Mouse (Mus musculus): ENCODE results near the gene Stox2. TPM values are rescaled to one million over a fixed set of nuclear protein-coding genes. Genes with fewer than 3 reads are reported as not detected.
A peak's percentile ranks its signal among the peaks of the same experiment; 100 is the strongest.

Gene Stox2
- polyA plus RNA-seq, 1 experiment, result 219 TPM

DNA sequence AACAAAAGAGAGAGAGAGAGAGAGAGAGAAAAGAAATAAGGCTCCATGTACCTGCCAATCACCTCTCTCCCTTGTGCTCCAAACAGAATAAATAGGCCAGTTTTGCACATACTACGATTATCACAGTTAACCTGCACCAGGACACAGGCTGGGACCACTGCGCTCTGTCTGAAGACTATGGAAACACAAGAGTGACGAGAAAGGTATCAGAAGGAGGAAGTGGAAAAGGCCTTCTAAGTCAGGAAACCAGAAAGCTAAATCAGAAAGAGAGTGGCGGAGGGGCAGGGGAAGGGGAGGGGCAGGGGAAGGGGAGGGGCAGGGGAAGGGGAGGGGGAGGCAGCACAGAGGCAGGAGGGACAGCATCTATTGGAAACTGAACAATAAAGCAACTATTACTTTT is 195.3 kb downstream of the Stox2 start:
- Histone ChIP-seq H3K27ac (ENCODE audit: insufficient read depth, low read depth, low read length) (no peak overlapping the region), H3K4me3 (ENCODE audit: insufficient read depth, low read depth, low read length) (no peak overlapping the region), H3K4me1 (ENCODE audit: control insufficient read depth, insufficient read depth, low read length) (peaks cover 13% of the 10 kb centered on the region)
- 84% methylated on average over 3 of the region's 4 CpGs for WGBS
- no peak for TF ChIP-seq POLR2A (IDR thresholded peaks at IDR 0.05; ENCODE audit: insufficient read depth, low read depth, low read length)
- no peak for TF ChIP-seq CTCF (IDR thresholded peaks at IDR 0.05; ENCODE audit: insufficient read depth, low read depth, low read length)

DNA sequence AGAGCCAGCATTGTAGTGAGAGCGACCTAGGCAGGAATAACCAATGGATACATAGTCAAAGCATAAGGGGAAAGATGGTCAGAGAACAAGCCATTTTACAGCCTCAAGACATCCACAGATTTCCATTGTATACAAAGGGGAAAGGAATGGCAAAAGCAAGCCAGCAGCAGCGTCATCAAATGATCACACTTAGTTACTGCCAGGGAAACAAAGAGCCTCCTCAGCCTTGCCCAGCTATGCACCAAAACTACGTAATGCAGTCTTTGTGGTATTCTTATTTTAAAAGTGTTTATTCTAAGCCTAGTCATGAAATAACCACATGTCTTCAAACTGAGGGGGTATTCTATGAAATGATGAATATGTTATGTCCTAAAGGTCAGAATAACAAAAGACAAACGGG is 201.0 kb downstream of the Stox2 start:
- Histone ChIP-seq H3K27ac (ENCODE audit: insufficient read depth, low read depth, low read length) (0 out of 2 replicates have a peak overlapping the region, but pooled peaks have one; percentile 40), H3K4me3 (ENCODE audit: insufficient read depth, low read depth, low read length) (no peak overlapping the region), H3K4me1 (ENCODE audit: control insufficient read depth, insufficient read depth, low read length) (peaks cover 31% of the 10 kb centered on the region)
- TF ChIP-seq POLR2A (IDR thresholded peaks at IDR 0.05; ENCODE audit: insufficient read depth, low read depth, low read length) (no peak), CTCF (IDR thresholded peaks at IDR 0.05; ENCODE audit: insufficient read depth, low read depth, low read length) (no peak)
- WGBS, result 12% methylated on average over 4 of the region's 4 CpGs

GRCm38 (mm10) chr8:47244202-47244601 is 202.0 kb downstream of the Stox2 start:
- peak overlapping the region; percentile 32 for H3K27ac ChIP-seq (ENCODE audit: insufficient read depth, low read depth, low read length)
- TF ChIP-seq POLR2A (IDR thresholded peaks at IDR 0.05; ENCODE audit: insufficient read depth, low read depth, low read length) (no peak), CTCF (IDR thresholded peaks at IDR 0.05; ENCODE audit: insufficient read depth, low read depth, low read length) (no peak)
- H3K4me1 ChIP-seq (ENCODE audit: control insufficient read depth, insufficient read depth, low read length), result peaks cover 33% of the 10 kb centered on the region
- no peak overlapping the region; the same call in 1 of the 2 replicates for H3K4me3 ChIP-seq (ENCODE audit: insufficient read depth, low read depth, low read length)
- WGBS, result 40% methylated on average over 15 of the region's 15 CpGs

DNA sequence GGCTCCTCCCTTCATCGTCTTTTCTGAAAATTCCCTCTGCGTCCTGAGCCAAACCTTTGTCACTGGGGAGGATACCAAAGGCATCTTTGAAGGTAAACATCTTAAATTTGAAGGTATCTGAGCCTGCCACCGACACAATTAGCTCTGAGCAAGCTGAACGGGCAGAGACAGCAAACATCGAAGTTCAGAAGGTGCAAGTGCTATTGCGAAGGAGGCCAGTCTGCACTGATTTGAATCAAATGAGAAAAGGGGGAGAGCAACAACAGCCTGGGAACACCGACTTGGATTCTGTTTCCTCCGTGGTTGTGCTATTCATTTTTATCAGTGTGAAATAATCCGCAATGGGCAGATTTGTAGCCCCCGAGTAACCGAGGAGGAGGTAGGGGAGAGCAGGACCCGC is 202.5 kb downstream of the Stox2 start:
- H3K27ac ChIP-seq (ENCODE audit: insufficient read depth, low read depth, low read length), result peak overlapping the region; percentile 32
- H3K4me3 ChIP-seq (ENCODE audit: insufficient read depth, low read depth, low read length), result peak overlapping the region; percentile 2; the same call in 1 of the 2 replicates
- TF ChIP-seq POLR2A (IDR thresholded peaks at IDR 0.05; ENCODE audit: insufficient read depth, low read depth, low read length) (no peak), CTCF (IDR thresholded peaks at IDR 0.05; ENCODE audit: insufficient read depth, low read depth, low read length) (no peak)
- H3K4me1 ChIP-seq (ENCODE audit: control insufficient read depth, insufficient read depth, low read length), result peaks cover 30% of the 10 kb centered on the region
- 14% methylated on average over 12 of the region's 12 CpGs for WGBS

DNA sequence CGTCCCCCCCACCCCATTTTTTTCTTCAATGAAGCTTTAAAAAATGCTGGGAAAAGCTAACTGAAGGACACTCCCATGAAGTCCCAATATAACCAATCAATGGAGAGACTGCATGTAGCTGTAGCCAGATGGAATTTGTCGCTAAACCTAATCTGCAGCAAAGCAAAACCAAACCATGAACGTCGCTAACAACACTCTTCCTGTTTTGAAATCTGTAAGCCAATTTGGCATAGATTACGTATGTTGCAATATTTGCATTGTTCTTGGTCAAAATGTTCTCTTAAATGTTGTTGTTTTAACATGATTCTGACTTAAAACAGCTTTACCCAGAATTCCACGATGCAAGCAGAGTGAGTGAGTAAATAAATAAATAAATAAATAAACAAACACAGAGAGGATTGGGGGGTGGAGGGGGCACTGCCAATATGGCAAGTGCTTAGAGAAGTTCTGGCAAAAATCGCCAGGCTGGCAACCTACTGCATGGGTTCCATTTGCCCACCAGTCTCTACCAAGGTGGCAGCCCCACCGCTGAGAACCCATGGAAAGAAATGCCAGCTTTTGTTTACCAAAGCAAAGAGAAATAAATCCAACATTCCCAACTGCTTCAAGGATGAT is 203.0 kb downstream of the Stox2 start:
- Histone ChIP-seq H3K4me1 (ENCODE audit: control insufficient read depth, insufficient read depth, low read length) (peaks cover 27% of the 10 kb centered on the region), H3K4me3 (ENCODE audit: insufficient read depth, low read depth, low read length) (peak overlapping the region; percentile 3; the same call in 1 of the 2 replicates), H3K27ac (ENCODE audit: insufficient read depth, low read depth, low read length) (peak overlapping the region; percentile 32)
- 8% methylated on average over 8 of the region's 8 CpGs for WGBS
- no peak for TF ChIP-seq POLR2A (IDR thresholded peaks at IDR 0.05; ENCODE audit: insufficient read depth, low read depth, low read length)
- TF ChIP-seq CTCF (IDR thresholded peaks at IDR 0.05; ENCODE audit: insufficient read depth, low read depth, low read length), result no peak

DNA sequence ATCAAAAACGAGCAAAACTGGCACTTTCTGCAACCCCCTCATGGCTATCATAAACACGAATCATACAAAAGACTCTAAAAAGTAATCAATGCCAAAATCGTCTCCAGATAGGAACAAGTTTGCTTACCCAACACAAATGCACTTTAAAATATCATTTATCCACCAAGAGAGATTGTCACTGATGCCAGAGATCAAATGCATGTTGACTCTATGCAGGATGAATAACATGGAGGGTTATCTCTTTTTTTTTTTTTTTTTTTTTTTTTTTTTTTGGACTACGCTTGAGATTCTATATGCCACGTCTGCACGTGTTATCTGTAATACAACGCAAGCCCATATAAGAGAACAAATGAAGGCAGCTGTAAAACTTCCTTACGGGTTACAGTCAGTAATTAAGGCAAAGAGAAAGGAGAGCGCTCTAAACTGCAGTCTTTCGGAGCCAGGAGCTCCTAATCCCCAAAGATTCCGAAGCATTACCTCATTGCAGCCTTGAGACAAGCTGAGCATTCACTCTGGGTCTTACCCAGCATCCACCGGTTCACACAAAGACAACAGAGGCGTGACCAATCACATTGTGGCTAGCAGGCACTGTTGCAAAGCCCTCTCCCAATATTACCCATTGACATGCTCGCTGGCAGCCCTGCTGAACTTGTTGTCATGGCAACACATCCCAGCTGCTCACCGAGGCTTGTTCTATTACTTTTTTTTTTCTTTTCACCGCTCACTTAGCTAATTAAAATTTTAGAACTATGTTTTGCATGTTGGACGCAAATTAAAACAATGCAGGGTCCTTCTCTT is 203.8 kb downstream of the Stox2 start:
- Histone ChIP-seq H3K4me1 (ENCODE audit: control insufficient read depth, insufficient read depth, low read length) (peaks cover 31% of the 10 kb centered on the region), H3K4me3 (ENCODE audit: insufficient read depth, low read depth, low read length) (peak overlapping the region; percentile 47), H3K27ac (ENCODE audit: insufficient read depth, low read depth, low read length) (peak overlapping the region; percentile 69)
- WGBS, result 5% methylated on average over 17 of the region's 17 CpGs
- no peak for TF ChIP-seq POLR2A (IDR thresholded peaks at IDR 0.05; ENCODE audit: insufficient read depth, low read depth, low read length)
- TF ChIP-seq CTCF (IDR thresholded peaks at IDR 0.05; ENCODE audit: insufficient read depth, low read depth, low read length), result no peak

- TF ChIP-seq POLR2A (IDR thresholded peaks at IDR 0.05; ENCODE audit: insufficient read depth, low read depth, low read length), result no peak
- no peak for TF ChIP-seq CTCF (IDR thresholded peaks at IDR 0.05; ENCODE audit: insufficient read depth, low read depth, low read length)
- Histone ChIP-seq H3K27ac (ENCODE audit: insufficient read depth, low read depth, low read length) (peak overlapping the region; percentile 43), H3K4me1 (ENCODE audit: control insufficient read depth, insufficient read depth, low read length) (peaks cover 35% of the 10 kb centered on the region), H3K4me3 (ENCODE audit: insufficient read depth, low read depth, low read length) (peak overlapping the region; percentile 24)
- WGBS, result 21% methylated on average over 13 of the region's 13 CpGs
Measured at GRCm38 (mm10) chr8:47241421-47242078, 204.6 kb downstream of the Stox2 start.

DNA sequence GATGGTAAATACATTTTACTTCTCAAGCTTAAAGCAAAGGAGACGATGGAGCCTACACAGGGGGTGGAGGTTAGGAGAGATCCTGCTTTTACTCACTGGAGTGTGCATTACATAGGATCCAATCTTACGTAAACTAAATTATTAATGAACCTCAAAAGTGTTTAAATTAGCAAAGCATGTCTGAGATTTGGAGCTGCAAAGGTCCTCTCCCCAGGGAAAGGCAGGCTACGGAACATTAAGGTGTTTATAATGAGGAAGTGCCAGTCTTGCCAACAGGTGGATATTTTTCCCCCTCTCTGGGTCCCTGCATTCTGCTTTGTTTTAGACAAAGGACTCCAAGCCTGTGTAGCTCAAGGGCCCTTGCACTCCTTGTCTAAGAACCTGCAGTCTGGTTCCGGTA is 205.3 kb downstream of the Stox2 start:
- Histone ChIP-seq H3K4me3 (ENCODE audit: insufficient read depth, low read depth, low read length) (no peak overlapping the region), H3K27ac (ENCODE audit: insufficient read depth, low read depth, low read length) (no peak overlapping the region), H3K4me1 (ENCODE audit: control insufficient read depth, insufficient read depth, low read length) (peaks cover 37% of the 10 kb centered on the region)
- TF ChIP-seq POLR2A (IDR thresholded peaks at IDR 0.05; ENCODE audit: insufficient read depth, low read depth, low read length), result no peak
- TF ChIP-seq CTCF (IDR thresholded peaks at IDR 0.05; ENCODE audit: insufficient read depth, low read depth, low read length), result no peak
- WGBS, result 56% methylated on average over 4 of the region's 4 CpGs

DNA sequence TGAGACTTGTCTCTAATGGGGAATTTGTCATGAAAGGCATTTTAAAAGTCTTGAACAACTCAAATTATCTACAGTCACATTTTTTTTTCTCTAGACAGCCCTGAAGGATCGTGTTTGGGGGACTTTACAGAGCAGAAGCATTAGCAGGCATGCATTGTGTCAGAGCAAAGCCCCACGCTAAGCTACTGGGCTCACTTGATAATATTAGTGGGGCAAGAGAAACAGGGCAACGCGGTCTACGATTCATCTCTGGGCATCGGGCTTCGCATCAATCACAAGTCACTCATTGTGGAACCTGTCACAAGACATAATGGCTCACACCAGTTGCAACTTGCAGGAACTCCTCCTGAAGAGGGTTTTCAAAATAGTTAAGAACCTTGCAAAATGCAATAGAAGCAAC is 205.9 kb downstream of the Stox2 start:
- Histone ChIP-seq H3K4me1 (ENCODE audit: control insufficient read depth, insufficient read depth, low read length) (peaks cover 37% of the 10 kb centered on the region), H3K27ac (ENCODE audit: insufficient read depth, low read depth, low read length) (no peak overlapping the region), H3K4me3 (ENCODE audit: insufficient read depth, low read depth, low read length) (no peak overlapping the region)
- TF ChIP-seq CTCF (IDR thresholded peaks at IDR 0.05; ENCODE audit: insufficient read depth, low read depth, low read length) (no peak), POLR2A (IDR thresholded peaks at IDR 0.05; ENCODE audit: insufficient read depth, low read depth, low read length) (no peak)
- 31% methylated on average over 7 of the region's 7 CpGs for WGBS
